Mouse (Mus musculus): Measurements from ENCODE around the gene Lmod2.

DNA sequence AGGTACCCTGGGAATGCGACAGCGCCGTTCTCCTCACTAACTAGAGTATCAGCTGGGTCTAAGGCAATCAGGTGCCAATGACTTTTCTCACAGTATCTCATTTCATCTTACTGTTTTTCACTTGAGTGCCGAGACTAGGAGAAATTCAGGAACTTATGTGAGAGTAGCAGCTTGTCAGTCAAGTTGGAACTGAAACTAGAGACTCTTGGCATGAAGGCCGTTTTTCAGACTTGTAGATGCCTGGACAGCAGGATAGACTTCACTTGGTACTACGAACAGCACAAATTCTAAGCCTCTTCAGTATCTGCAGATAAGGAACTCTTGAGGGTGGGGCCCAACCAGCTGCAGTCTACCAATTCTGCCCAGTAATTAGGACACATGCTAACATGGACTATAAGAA, 2.6 kb downstream of the Lmod2 start:
- no peak for TF ChIP-seq EP300 (IDR thresholded peaks at IDR 0.05)
- TF ChIP-seq CTCF (IDR thresholded peaks at IDR 0.05), result no peak

Data from lung, postnatal 0 days (tissue).